Mouse (Mus musculus) olfactory bulb, adult 2 months (tissue): Measurements from ENCODE around the gene Klhl3.

Source experiments
- CTCF ChIP-seq: fragments of 200-500 bp; IDR thresholded peaks from 2 replicates; pipeline ENCODE4 v1.5.1; 2012; ENCODE audit warnings: low read depth, mild to moderate bottlenecking, low read length, moderate library complexity; ENCODE audit not compliant: insufficient read depth
- POLR2A ChIP-seq: fragments of 200-500 bp; IDR thresholded peaks from 2 replicates; pipeline ENCODE4 v1.6.1; 2012; ENCODE audit warnings: mild to moderate bottlenecking, low read depth, low read length, moderate library complexity; ENCODE audit not compliant: insufficient read depth

DNA sequence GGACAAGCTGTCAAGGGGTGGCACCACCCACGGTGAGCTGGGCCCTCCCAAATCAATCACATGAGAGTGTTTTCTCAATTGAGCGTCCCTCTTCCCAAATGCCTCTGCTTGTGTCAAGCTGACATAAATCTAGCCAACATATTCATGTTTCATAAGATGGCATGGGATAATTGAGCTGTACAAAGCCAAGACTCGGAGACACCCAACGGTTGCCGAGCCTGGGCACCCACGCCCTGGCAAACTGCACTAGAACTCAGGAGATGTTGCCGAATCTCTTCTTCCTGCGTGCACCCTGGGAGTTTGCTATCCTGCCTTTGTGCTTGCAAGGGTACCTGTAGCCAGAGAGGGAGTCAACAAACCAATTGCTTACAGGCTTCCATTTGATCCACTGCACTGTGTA is 70.1 kb downstream of the Klhl3 start:
- TF ChIP-seq CTCF (no peak), POLR2A (no peak)
